Mouse (Mus musculus): ENCODE data around the gene B9d1. TPM values are rescaled to one million over a fixed set of nuclear protein-coding genes. Genes with fewer than 3 reads are reported as not detected.

Gene B9d1
- polyA plus RNA-seq, 1 experiment, result 3.4 TPM

DNA sequence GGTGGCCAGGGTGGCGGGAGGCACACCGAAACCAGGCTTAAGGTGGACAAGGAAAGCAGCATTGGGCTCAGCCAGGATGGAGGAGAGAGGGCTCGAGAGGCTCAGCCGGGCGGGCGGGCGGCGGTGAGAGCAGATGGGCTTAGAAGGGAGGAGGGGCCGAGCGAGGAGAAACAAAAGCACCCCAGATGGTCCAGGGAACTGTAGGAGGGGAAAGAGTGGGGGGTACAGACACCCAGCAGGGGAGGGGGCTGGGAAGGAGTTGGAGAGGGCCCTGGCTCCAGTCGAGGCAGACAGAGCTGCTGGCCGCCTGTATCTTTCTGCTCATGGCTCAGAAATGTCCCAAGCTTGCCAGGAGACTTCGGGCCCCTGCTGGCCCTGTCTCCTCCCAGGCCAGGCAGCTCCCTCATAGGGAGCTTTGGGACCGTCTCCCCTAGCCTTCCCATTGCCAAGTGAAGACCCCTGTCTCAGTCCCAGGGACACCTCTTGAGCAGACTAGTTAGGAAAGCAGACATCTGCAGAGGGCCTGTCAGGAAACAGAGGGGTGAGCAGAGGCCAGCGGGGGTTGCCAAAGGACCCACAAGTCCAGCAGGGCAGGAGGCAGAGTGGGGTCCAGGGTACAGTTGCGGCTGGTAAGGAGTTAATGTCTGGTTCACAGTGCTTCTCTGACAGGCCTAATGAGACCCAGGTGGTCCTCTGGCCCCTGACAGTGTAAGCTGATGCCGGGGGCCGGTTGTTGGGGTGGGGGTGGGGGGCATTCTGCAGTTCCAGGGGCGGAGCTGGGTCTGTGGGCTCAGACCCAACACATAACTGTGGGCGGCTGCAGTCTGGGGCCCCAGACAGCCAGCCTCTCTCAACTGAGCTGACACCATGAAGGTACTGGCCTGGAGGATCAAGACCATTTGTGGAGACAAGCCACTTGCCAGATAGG lies 20.1 kb upstream of the B9d1 start, which contains the start of gene Mfap4:
Mfap4 (plus strand) TSS at position 819 of the 928 bp plus-strand sequence.
- Histone ChIP-seq H3K36me3 (ENCODE audit: control insufficient read depth, insufficient read depth, low read length) (peaks cover under 1% of the 10 kb centered on the region), H3K4me1 (ENCODE audit: control insufficient read depth, insufficient read depth, insufficient read length) (no peaks in the 10 kb centered on the region), H3K4me3 (ENCODE audit: extremely low read depth, insufficient read depth, insufficient read length) (no peak within 1 kb of the TSS), H3K27me3 (ENCODE audit: control insufficient read depth, insufficient read depth, low read length) (no peaks in the 10 kb centered on the region), H3K27ac (ENCODE audit: insufficient read depth, low read length) (no peak within 1 kb of the TSS)
- WGBS, result 82% methylated on average over 20 of the region's 20 CpGs
- DNase-seq (ENCODE audit: low read depth in 1 of 2, low spot score in 2 of 2), result no peak
- TF ChIP-seq POLR2A (IDR thresholded peaks at IDR 0.05; ENCODE audit: low read depth, low read length) (no peak), CTCF (IDR thresholded peaks at IDR 0.05; ENCODE audit: extremely low read depth, insufficient read depth, insufficient read length, insufficient replicate concordance) (no peak)

DNA sequence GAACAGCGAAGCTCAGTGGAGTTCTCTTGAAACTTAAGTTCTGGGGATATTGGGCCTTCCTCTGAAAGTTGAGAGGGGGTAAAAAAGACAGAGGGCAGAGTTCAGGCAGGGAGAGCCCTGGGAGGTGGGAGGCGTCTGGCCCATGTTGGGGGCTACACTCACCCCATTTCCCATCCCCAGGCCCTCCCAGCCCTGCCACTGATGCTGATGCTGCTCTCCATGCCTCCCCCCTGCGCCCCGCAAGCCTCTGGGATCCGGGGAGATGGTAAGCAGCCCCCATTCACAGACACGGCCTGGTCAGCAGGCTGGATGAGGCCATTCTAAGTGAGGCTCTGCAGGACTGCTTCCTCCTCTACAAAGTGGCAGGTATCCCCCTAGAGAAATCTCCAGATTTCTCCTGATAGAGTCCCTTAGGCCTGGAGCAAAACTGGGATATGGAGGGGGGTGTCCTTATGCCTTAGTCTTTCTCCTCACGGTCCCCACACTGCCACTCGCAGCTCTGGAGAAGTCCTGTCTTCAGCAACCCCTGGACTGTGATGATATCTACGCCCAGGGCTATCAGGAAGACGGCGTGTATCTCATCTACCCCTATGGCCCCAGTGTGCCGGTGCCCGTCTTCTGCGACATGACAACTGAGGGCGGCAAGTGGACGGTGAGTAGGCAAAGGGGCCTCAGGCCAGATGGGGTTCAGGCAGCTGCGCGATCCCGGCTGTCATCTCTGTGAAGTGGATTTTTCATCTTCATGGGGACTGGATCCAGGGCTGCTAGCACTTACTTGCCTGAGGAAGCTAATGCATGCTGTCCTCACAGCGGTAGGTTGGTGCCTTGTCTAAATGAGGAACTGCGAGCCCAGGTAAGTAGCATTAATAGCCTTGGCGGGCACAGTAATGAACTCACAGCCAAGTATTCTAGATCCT lies 19.1 kb upstream of the B9d1 start:
- H3K27me3 ChIP-seq (ENCODE audit: control insufficient read depth, insufficient read depth, low read length), result no peaks in the 10 kb centered on the region

GRCm38 (mm10) chr11:61486458-61487219 lies 18.3 kb upstream of the B9d1 start:
- TF ChIP-seq CTCF (IDR thresholded peaks at IDR 0.05; ENCODE audit: extremely low read depth, insufficient read depth, insufficient read length, insufficient replicate concordance) (no peak), POLR2A (IDR thresholded peaks at IDR 0.05; ENCODE audit: low read depth, low read length) (no peak)
- Histone ChIP-seq H3K4me1 (ENCODE audit: control insufficient read depth, insufficient read depth, insufficient read length) (no peaks in the 10 kb centered on the region), H3K27ac (ENCODE audit: insufficient read depth, low read length) (no peak overlapping the region), H3K4me3 (ENCODE audit: extremely low read depth, insufficient read depth, insufficient read length) (no peak overlapping the region), H3K36me3 (ENCODE audit: control insufficient read depth, insufficient read depth, low read length) (peaks cover 13% of the 10 kb centered on the region), H3K27me3 (ENCODE audit: control insufficient read depth, insufficient read depth, low read length) (no peaks in the 10 kb centered on the region)
- 93% methylated on average over 14 of the region's 14 CpGs for WGBS
- DNase-seq (ENCODE audit: low read depth in 1 of 2, low spot score in 2 of 2), result no peak

More for the DNA sequence above, 19.1 kb upstream of the B9d1 start:
- whole genome bisulfite sequencing, result 88% methylated on average over 22 of the region's 22 CpGs
- Histone ChIP-seq H3K36me3 (ENCODE audit: control insufficient read depth, insufficient read depth, low read length) (peaks cover 8% of the 10 kb centered on the region), H3K27ac (ENCODE audit: insufficient read depth, low read length) (no peak overlapping the region), H3K4me3 (ENCODE audit: extremely low read depth, insufficient read depth, insufficient read length) (no peak overlapping the region), H3K4me1 (ENCODE audit: control insufficient read depth, insufficient read depth, insufficient read length) (no peaks in the 10 kb centered on the region)
- DNase-seq (ENCODE audit: low read depth in 1 of 2, low spot score in 2 of 2), result no peak
- no peak for TF ChIP-seq POLR2A (IDR thresholded peaks at IDR 0.05; ENCODE audit: low read depth, low read length)
- no peak for TF ChIP-seq CTCF (IDR thresholded peaks at IDR 0.05; ENCODE audit: extremely low read depth, insufficient read depth, insufficient read length, insufficient replicate concordance)

- H3K4me3 ChIP-seq (ENCODE audit: extremely low read depth, insufficient read depth, insufficient read length), result no peak overlapping the region
- WGBS, result 66% methylated on average over 2 of the region's 2 CpGs
- DNase-seq (ENCODE audit: low read depth in 1 of 2, low spot score in 2 of 2), result no peak
- no peaks in the 10 kb centered on the region for H3K4me1 ChIP-seq (ENCODE audit: control insufficient read depth, insufficient read depth, insufficient read length)
- H3K27ac ChIP-seq (ENCODE audit: insufficient read depth, low read length), result no peak overlapping the region
- peaks cover 13% of the 10 kb centered on the region for H3K36me3 ChIP-seq (ENCODE audit: control insufficient read depth, insufficient read depth, low read length)
- H3K27me3 ChIP-seq (ENCODE audit: control insufficient read depth, insufficient read depth, low read length), result no peaks in the 10 kb centered on the region
- no peak for TF ChIP-seq POLR2A (IDR thresholded peaks at IDR 0.05; ENCODE audit: low read depth, low read length)
- TF ChIP-seq CTCF (IDR thresholded peaks at IDR 0.05; ENCODE audit: extremely low read depth, insufficient read depth, insufficient read length, insufficient replicate concordance), result no peak
Measured at GRCm38 (mm10) chr11:61487401-61487800, 17.5 kb upstream of the B9d1 start.

DNA sequence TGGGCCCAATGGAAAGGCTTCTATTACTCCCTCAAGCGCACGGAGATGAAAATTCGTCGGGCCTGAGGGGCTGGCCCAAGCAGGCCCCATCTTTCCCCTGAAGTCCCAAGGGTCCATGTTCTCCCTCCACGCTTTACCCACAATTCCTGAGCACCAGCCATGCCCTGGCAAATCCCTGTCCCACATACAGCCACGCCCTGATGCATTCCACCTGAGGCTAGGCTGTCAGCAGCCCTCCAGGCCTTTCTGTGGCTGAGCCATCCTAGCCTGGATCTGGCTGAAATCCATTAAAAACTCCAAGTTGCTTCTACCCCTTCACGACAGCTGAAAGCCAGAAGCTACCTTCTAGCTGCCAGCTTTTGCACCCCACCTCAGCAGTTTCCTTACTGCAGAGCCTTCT lies 17.0 kb upstream of the B9d1 start:
- H3K27me3 ChIP-seq (ENCODE audit: control insufficient read depth, insufficient read depth, low read length), result no peaks in the 10 kb centered on the region
- H3K4me1 ChIP-seq (ENCODE audit: control insufficient read depth, insufficient read depth, insufficient read length), result peaks cover 2% of the 10 kb centered on the region; the same call in 1 of the 2 replicates
- no peak for DNase-seq (ENCODE audit: low read depth in 1 of 2, low spot score in 2 of 2)
- peaks cover 13% of the 10 kb centered on the region for H3K36me3 ChIP-seq (ENCODE audit: control insufficient read depth, insufficient read depth, low read length)
- 91% methylated on average over 7 of the region's 7 CpGs for WGBS
- no peak overlapping the region for H3K27ac ChIP-seq (ENCODE audit: insufficient read depth, low read length)
- no peak overlapping the region for H3K4me3 ChIP-seq (ENCODE audit: extremely low read depth, insufficient read depth, insufficient read length)
- TF ChIP-seq POLR2A (IDR thresholded peaks at IDR 0.05; ENCODE audit: low read depth, low read length) (no peak), CTCF (IDR thresholded peaks at IDR 0.05; ENCODE audit: extremely low read depth, insufficient read depth, insufficient read length, insufficient replicate concordance) (no peak)

GRCm38 (mm10) chr11:61489085-61489484 lies 15.9 kb upstream of the B9d1 start:
- Histone ChIP-seq H3K27ac (ENCODE audit: insufficient read depth, low read length) (no peak overlapping the region), H3K36me3 (ENCODE audit: control insufficient read depth, insufficient read depth, low read length) (peaks cover 13% of the 10 kb centered on the region), H3K27me3 (ENCODE audit: control insufficient read depth, insufficient read depth, low read length) (no peaks in the 10 kb centered on the region), H3K4me1 (ENCODE audit: control insufficient read depth, insufficient read depth, insufficient read length) (peaks cover 7% of the 10 kb centered on the region; the same call in 1 of the 2 replicates), H3K4me3 (ENCODE audit: extremely low read depth, insufficient read depth, insufficient read length) (no peak overlapping the region)
- 95% methylated on average over 2 of the region's 2 CpGs for WGBS
- TF ChIP-seq POLR2A (IDR thresholded peaks at IDR 0.05; ENCODE audit: low read depth, low read length) (no peak), CTCF (IDR thresholded peaks at IDR 0.05; ENCODE audit: extremely low read depth, insufficient read depth, insufficient read length, insufficient replicate concordance) (no peak)
- no peak for DNase-seq (ENCODE audit: low read depth in 1 of 2, low spot score in 2 of 2)

All from spleen, adult 2 months (tissue).